Mouse (Mus musculus) limb, embryonic 12.5 days (tissue): ENCODE data around the gene Rps6ka5. TPM values are rescaled to one million over a fixed set of nuclear protein-coding genes. Genes with fewer than 3 reads are reported as not detected.

Experiments
- ATAC-seq: fragments of 200-750 bp; cut with Nextera tagmentation; 2 replicates; pipeline ENCODE4 v1.8.0; 2017; ENCODE audit warnings: low read depth, moderate TSS enrichment; ENCODE audit not compliant: insufficient number of reproducible peaks, insufficient read depth, low FRiP score, low TSS enrichment
- H3K27ac ChIP-seq: fragments of 300-500 bp; sonication (generic); 2 replicates; pipeline ENCODE4 v1.5.1; 2016; ENCODE audit warnings: mild to moderate bottlenecking, moderate library complexity
- H3K27me3 ChIP-seq: fragments of 300-500 bp; sonication (generic); 2 replicates; pipeline ENCODE4 v1.6.1; 2016; ENCODE audit warnings: mild to moderate bottlenecking, moderate library complexity
- H3K36me3 ChIP-seq: fragments of 300-500 bp; sonication (generic); 2 replicates; pipeline ENCODE4 v1.6.1; 2016; ENCODE audit warnings: mild to moderate bottlenecking, moderate library complexity
- H3K4me1 ChIP-seq: fragments of 300-500 bp; sonication (generic); replicated peaks from 2 replicates; pipeline ENCODE4 v1.6.1; 2016
- H3K4me2 ChIP-seq: fragments of 300-500 bp; sonication (generic); 2 replicates; pipeline ENCODE4 v1.6.1; 2016; ENCODE audit warnings: mild to moderate bottlenecking, moderate library complexity
- H3K4me3 ChIP-seq: fragments of 300-500 bp; sonication (generic); replicated peaks from 2 replicates; pipeline ENCODE4 v1.5.1; 2016; ENCODE audit warnings: mild to moderate bottlenecking
- H3K9ac ChIP-seq: fragments of 300-500 bp; sonication (generic); replicated peaks from 2 replicates; pipeline ENCODE4 v1.6.1; 2016; ENCODE audit warnings: mild to moderate bottlenecking, moderate library complexity
- H3K9me3 ChIP-seq: fragments of 300-500 bp; sonication (generic); 2 replicates; pipeline ENCODE4 v1.6.1; 2016; ENCODE audit warnings: mild to moderate bottlenecking, moderate library complexity
- WGBS: fragments of 180-500 bp; shearing (Covaris S2); methylation state at CpG from one replicate; pipeline ENCODE4 v1.1.7; 2016; 5-methylcytosine and 5-hydroxymethylcytosine counted together
- polyA plus RNA-seq: library from polyadenylated mRNA; unstranded; fragments of >200 nt; fragmentation: Nextera tagmentation; extraction: Ambion mirVana; gene quantifications from 2 replicates; pipeline ENCODE4 v1.2.1, GENCODE M21; 2016

Gene Rps6ka5
- polyA plus RNA-seq, 1 experiment from 2014 or later = 6.6 TPM

GRCm38 (mm10) chr12:100640726-100641125 lies 86.1 kb downstream of the Rps6ka5 start:
- Histone ChIP-seq H3K9me3 (no peaks in the 10 kb centered on the region), H3K36me3 (no peaks in the 10 kb centered on the region), H3K4me2 (no peak overlapping the region), H3K27me3 (no peaks in the 10 kb centered on the region), H3K9ac (no peak overlapping the region), H3K4me1 (peaks cover 8% of the 10 kb centered on the region), H3K4me3 (no peak overlapping the region), H3K27ac (no peak overlapping the region)
- 9% methylated on average over 3 of the region's 3 CpGs for WGBS
- ATAC-seq = no peak

GRCm38 (mm10) chr12:100639680-100640079 lies 87.1 kb downstream of the Rps6ka5 start:
- H3K4me2 ChIP-seq = 0 out of 2 replicates have a peak overlapping the region, but pooled peaks have one; percentile 4
- WGBS = 24% methylated on average over 7 of the region's 7 CpGs
- no peak overlapping the region for H3K4me3 ChIP-seq
- H3K27ac ChIP-seq = 0 out of 2 replicates have a peak overlapping the region, but pooled peaks have one; percentile 37
- H3K9ac ChIP-seq = no peak overlapping the region
- H3K9me3 ChIP-seq = no peaks in the 10 kb centered on the region
- H3K36me3 ChIP-seq = no peaks in the 10 kb centered on the region
- H3K27me3 ChIP-seq = no peaks in the 10 kb centered on the region
- no peak; the same call in 1 of the 2 replicates for ATAC-seq
- peaks cover 8% of the 10 kb centered on the region for H3K4me1 ChIP-seq

GRCm38 (mm10) chr12:100637886-100638285 lies 88.9 kb downstream of the Rps6ka5 start:
- H3K9me3 ChIP-seq = no peaks in the 10 kb centered on the region
- H3K4me1 ChIP-seq = peaks cover 8% of the 10 kb centered on the region
- 89% methylated on average over 8 of the region's 8 CpGs for WGBS
- no peak overlapping the region for H3K4me3 ChIP-seq
- no peak overlapping the region for H3K27ac ChIP-seq
- ATAC-seq = no peak
- H3K9ac ChIP-seq = no peak overlapping the region
- no peaks in the 10 kb centered on the region for H3K27me3 ChIP-seq
- no peaks in the 10 kb centered on the region for H3K36me3 ChIP-seq
- H3K4me2 ChIP-seq = no peak overlapping the region

- ATAC-seq = no peak
- Histone ChIP-seq H3K4me2 (no peak overlapping the region), H3K4me1 (peaks cover 8% of the 10 kb centered on the region), H3K9ac (no peak overlapping the region), H3K27me3 (no peaks in the 10 kb centered on the region), H3K36me3 (no peaks in the 10 kb centered on the region), H3K27ac (no peak overlapping the region), H3K9me3 (no peaks in the 10 kb centered on the region), H3K4me3 (no peak overlapping the region)
- 54% methylated on average over 3 of the region's 3 CpGs for WGBS
These were observed 90.0 kb downstream of the Rps6ka5 start for GRCm38 (mm10) chr12:100636733-100637132.

GRCm38 (mm10) chr12:100636299-100636633 lies 90.5 kb downstream of the Rps6ka5 start:
- no peak overlapping the region for H3K27ac ChIP-seq
- WGBS = 88% methylated on average over 2 of the region's 2 CpGs
- no peaks in the 10 kb centered on the region for H3K9me3 ChIP-seq
- no peak overlapping the region for H3K9ac ChIP-seq
- no peaks in the 10 kb centered on the region for H3K27me3 ChIP-seq
- no peak overlapping the region for H3K4me2 ChIP-seq
- H3K4me3 ChIP-seq = no peak overlapping the region
- ATAC-seq = no peak
- H3K4me1 ChIP-seq = peaks cover 8% of the 10 kb centered on the region
- H3K36me3 ChIP-seq = no peaks in the 10 kb centered on the region

GRCm38 (mm10) chr12:100635601-100636298 lies 91.0 kb downstream of the Rps6ka5 start:
- Histone ChIP-seq H3K4me3 (no peak overlapping the region), H3K4me2 (no peak overlapping the region), H3K4me1 (peaks cover 6% of the 10 kb centered on the region), H3K36me3 (no peaks in the 10 kb centered on the region), H3K9ac (no peak overlapping the region), H3K27me3 (no peaks in the 10 kb centered on the region), H3K9me3 (no peaks in the 10 kb centered on the region), H3K27ac (no peak overlapping the region)
- 89% methylated on average over 6 of the region's 6 CpGs for WGBS
- no peak for ATAC-seq

GRCm38 (mm10) chr12:100633231-100633630 lies 93.6 kb downstream of the Rps6ka5 start:
- H3K27me3 ChIP-seq = no peaks in the 10 kb centered on the region
- ATAC-seq = no peak
- WGBS = 83% methylated on average over 3 of the region's 3 CpGs
- H3K9ac ChIP-seq = no peak overlapping the region
- no peak overlapping the region for H3K4me3 ChIP-seq
- H3K4me1 ChIP-seq = 0 out of 2 replicates have a peak, but pooled peaks cover 9% of the 10 kb centered on the region
- no peak overlapping the region for H3K27ac ChIP-seq
- no peak overlapping the region for H3K4me2 ChIP-seq
- H3K36me3 ChIP-seq = no peaks in the 10 kb centered on the region
- no peaks in the 10 kb centered on the region for H3K9me3 ChIP-seq

GRCm38 (mm10) chr12:100631286-100631685 lies 95.5 kb downstream of the Rps6ka5 start:
- H3K4me3 ChIP-seq = no peak overlapping the region
- H3K27ac ChIP-seq = no peak overlapping the region
- 89% methylated on average over 7 of the region's 7 CpGs for WGBS
- no peak for ATAC-seq
- no peak overlapping the region for H3K9ac ChIP-seq
- peaks cover 26% of the 10 kb centered on the region for H3K4me1 ChIP-seq
- no peak overlapping the region for H3K4me2 ChIP-seq
- H3K9me3 ChIP-seq = no peaks in the 10 kb centered on the region
- no peaks in the 10 kb centered on the region for H3K36me3 ChIP-seq
- no peaks in the 10 kb centered on the region for H3K27me3 ChIP-seq

GRCm38 (mm10) chr12:100629126-100629920 lies 97.5 kb downstream of the Rps6ka5 start:
- H3K36me3 ChIP-seq = no peaks in the 10 kb centered on the region
- H3K9me3 ChIP-seq = no peaks in the 10 kb centered on the region
- H3K9ac ChIP-seq = no peak overlapping the region
- H3K4me2 ChIP-seq = no peak overlapping the region
- peaks cover 31% of the 10 kb centered on the region for H3K4me1 ChIP-seq
- ATAC-seq = no peak
- no peak overlapping the region for H3K4me3 ChIP-seq
- H3K27ac ChIP-seq = no peak overlapping the region
- 75% methylated on average over 6 of the region's 6 CpGs for WGBS
- no peaks in the 10 kb centered on the region for H3K27me3 ChIP-seq

GRCm38 (mm10) chr12:100626991-100627677 lies 99.6 kb downstream of the Rps6ka5 start:
- Histone ChIP-seq H3K9ac (no peak overlapping the region; the same call in 1 of the 2 replicates), H3K27me3 (no peaks in the 10 kb centered on the region), H3K27ac (peak overlapping the region; percentile 82), H3K4me2 (no peak overlapping the region), H3K9me3 (no peaks in the 10 kb centered on the region), H3K36me3 (no peaks in the 10 kb centered on the region), H3K4me3 (no peak overlapping the region), H3K4me1 (peaks cover 31% of the 10 kb centered on the region)
- 10% methylated on average over 1 of the region's 1 CpGs for WGBS
- ATAC-seq = peak; percentile 31; the same call in 1 of the 2 replicates
